Mouse (Mus musculus): ENCODE results near the gene B230219D22Rik.
"Not testable (repeated sequence)": the region's sequence is repeated elsewhere in the genome, so short reads cannot be mapped to it uniquely, and the experiment has no call there.

The B230219D22Rik gene

GRCm38 (mm10) chr13:55692535-55693242, at the start of gene B230219D22Rik:
Gene B230219D22Rik, plus strand, starts transcription at chr13:55693124.
- peak; percentile 92 for DNase-seq (ENCODE audit: extremely low spot score, low spot score)

- DNase-seq (ENCODE audit: extremely low spot score, low spot score) = no peak
These were observed 48.4 kb upstream of the B230219D22Rik start for GRCm38 (mm10) chr13:55644525-55644924.

DNA sequence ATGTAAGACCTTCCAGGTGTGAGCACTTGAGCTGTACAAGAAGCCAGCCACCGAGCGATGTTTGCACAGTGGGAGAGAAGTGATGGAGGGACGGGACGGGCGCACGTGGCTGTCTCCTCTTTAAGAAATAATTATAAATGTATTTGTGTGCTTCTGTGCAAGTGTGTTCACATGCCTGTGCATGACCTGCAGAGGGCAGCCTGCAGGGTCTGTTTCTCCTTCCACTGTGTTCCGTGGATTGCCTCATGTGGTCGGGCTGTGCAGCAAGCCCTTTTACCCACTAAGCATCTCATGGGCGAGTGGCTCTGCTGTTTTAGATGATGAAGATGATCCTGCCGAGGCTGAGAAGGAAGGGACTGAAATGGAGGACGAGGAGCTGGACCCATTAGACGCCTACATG, 42.8 kb upstream of the B230219D22Rik start:
- DNase-seq (ENCODE audit: extremely low spot score, low spot score) = no peak

DNA sequence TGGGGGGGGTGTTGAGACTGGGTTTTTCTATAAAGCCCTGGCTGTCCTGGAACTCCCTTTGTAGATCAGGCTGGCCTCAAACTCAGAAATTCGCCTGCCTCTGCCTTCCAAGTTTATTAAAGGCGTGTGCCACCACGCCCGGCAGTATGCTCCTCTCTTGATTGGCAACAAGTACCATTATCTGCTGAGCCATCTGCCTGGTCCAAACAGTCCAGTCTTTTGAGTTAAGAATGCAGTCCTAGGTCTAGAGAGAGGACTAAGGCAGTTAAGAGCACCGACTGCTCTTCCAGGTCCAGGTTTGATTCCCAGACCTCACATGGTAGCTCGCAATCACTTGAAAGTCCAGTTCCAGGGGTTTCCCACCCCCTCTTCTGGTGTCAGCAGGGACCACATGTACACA, 41.9 kb upstream of the B230219D22Rik start:
- no peak for DNase-seq (ENCODE audit: extremely low spot score, low spot score)

- DNase-seq (ENCODE audit: extremely low spot score, low spot score) = peak; percentile 29
These were observed 24.4 kb upstream of the B230219D22Rik start for GRCm38 (mm10) chr13:55668550-55668949.

- DNase-seq (ENCODE audit: extremely low spot score, low spot score) = no peak
These were observed 20.2 kb upstream of the B230219D22Rik start for GRCm38 (mm10) chr13:55672711-55673110.

DNA sequence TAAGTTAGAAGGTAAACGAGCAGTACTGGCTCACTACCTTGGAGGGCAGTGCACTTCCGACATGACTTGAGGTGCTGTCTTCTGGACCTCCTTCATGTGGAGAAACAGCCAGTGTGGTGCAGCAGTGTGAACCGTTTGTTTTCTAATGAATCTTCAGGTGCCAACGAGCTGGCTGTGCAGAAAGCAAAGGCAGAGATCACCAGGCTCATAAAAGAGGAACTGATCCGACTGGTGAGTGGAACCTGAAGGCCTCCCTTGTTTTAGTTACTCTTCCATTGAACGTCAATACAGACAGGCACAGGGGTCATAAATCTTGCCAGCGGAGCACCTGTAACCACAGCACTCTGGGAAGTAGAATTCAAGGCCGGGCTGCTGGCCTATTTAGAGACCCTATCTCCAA, 15.6 kb upstream of the B230219D22Rik start:
- no peak for DNase-seq (ENCODE audit: extremely low spot score, low spot score)

DNA sequence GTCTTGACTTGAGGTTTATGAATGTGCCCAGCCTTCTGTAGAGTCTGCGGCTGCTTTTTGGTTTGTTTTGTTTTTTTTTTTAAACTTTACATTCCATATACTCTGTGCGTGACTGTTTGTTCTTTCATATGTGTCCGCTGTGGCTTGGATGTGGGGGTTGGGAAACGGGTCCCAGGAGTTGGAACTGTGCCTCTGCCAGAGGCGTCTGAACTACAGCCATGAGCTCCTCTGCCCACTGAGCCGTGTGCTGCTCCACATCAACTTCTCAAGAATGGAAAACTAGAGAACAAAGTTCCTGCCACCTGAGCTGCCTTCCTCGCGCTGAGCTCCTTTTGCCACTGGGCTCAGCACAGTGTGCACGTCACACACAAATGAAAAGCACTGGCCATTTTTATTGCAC, 10.7 kb upstream of the B230219D22Rik start:
- DNase-seq (ENCODE audit: extremely low spot score, low spot score) = no peak

DNA sequence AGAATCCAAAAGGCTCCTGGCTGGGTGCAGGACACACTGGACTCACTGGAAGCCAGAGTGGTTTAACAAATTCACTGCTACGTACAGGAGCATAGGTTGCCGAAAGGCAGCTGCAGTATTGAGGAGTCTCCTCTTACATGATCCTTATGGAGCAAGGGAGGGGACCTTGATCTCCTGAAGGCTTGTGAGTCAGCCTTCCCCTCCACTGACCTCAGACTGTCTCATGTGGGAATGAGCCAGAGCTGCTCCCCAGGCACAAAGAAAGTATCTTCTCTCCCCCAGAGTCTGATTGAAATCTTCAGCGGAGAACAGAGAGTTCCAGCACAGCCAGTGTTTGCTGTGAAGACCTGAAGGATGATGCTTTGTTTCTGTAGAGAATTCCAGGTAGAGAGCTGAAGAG, 9.3 kb upstream of the B230219D22Rik start:
- no peak for DNase-seq (ENCODE audit: extremely low spot score, low spot score)

DNA sequence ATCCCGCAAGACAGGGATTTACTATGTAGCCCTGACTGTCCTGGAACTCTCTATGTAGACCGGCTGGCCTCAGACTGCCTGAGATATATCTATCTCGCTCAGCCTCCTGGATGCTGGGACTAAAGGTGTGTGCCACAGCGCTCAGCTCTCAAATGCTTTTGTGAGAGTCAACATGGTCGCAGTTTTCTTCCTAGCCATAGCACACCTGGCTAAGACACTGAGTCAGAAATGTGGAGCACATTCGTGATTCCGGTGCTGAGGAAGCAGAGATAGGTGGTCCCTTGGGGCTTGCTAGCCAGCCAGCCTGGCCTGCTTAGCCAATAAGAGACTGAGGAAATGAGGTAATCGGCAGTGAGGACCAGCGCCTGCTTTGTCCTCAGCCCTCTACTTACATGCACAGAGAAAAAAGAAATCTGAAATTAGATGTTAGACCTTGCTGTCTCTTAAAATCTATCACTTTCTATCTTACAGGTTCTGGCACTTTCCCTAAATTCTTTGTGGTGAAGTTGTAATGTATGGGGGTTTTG, 6.8 kb upstream of the B230219D22Rik start:
- DNase-seq (ENCODE audit: extremely low spot score, low spot score) = peak; percentile 19

- peak; percentile 67 for DNase-seq (ENCODE audit: extremely low spot score, low spot score)
These were observed 4.9 kb upstream of the B230219D22Rik start for GRCm38 (mm10) chr13:55687927-55688602.

GRCm38 (mm10) chr13:55693243-55693721, 358 bp downstream of the B230219D22Rik start:
- no peak for DNase-seq (ENCODE audit: extremely low spot score, low spot score)

DNA sequence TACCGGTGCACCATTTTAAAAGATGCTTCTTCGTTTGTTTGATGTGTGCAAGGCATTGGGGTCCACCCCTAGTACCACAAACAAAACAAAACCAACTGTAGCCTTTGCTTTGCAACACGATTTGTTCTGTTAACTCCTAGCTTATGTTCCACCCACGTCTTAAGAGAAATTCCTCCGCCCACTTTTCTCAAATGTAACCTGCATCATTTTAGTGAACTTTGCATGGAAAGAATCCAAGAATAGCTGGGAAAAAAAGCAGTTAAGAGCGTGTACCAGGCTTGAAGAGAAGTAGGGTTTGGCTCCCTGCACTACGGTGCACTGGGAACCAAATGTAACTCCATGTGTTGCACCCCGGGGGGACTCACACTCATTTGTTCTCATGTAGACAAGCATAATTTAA, 1.2 kb downstream of the B230219D22Rik start:
- no peak for DNase-seq (ENCODE audit: extremely low spot score, low spot score)

DNA sequence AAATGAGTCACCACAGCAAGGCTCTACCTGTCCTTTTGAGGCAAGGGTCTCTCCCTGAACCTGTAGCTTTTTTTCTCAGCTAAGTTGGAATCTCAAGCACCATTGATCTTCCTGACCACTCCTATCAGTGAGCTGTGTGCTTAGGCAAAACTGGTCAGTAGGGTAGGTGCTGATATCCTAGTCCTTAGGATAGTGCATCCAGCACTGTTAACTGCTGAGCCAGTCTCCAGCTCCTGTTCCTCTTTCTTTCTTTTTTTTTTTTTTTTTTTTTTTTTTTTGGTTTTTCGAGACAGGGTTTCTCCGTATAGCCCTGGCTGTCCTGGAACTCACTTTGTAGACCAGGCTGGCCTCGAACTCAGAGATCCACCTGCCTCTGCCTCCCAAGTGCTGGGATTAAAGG, 3.1 kb downstream of the B230219D22Rik start:
- DNase-seq (ENCODE audit: extremely low spot score, low spot score) = not testable (repeated sequence)

DNA sequence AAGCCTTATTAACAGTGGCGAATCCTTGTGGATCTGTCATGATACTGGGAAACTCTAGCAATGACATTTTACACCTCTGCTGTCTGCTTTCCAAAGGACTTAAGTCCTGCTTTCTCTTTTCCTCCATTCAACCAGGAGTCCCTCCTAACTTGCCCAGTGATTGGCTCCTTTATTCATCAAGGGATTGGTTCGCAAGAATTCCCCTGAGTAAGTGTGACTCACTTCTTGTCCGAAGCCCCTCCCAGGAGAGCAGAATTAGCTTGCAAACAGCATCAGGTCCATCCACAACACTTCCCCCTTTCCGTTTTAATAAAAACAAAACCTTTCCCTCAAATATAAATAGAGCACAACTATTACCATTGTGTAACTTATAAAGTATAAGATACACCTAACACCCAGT, 11.4 kb downstream of the B230219D22Rik start:
- DNase-seq (ENCODE audit: extremely low spot score, low spot score) = no peak

GRCm38 (mm10) chr13:55712846-55713245, 19.9 kb downstream of the B230219D22Rik start:
- DNase-seq (ENCODE audit: extremely low spot score, low spot score) = no peak

GRCm38 (mm10) chr13:55714501-55715166, 21.7 kb downstream of the B230219D22Rik start, which contains the start of gene Txndc15:
Gene Txndc15, plus strand, starts transcription at chr13:55714650.
- peak; percentile 89 for DNase-seq (ENCODE audit: extremely low spot score, low spot score)

DNA sequence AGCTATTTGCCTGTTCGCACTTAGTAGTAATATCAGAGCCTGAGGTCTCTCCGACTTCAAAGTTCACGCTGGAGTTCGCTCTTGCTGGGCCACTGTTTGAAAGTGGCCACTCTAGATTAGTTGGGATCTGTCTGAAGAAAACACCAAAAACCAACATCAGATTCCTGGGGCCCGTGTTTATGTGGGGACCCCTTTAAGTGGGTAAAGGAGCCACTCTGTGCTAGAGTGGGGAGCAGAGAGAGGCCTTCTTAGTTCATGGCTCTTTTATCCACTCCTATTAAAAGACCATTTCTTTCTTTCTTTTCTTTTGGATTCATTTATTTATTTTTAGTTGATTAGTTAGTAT, 22.2 kb downstream of the B230219D22Rik start:
- DNase-seq (ENCODE audit: extremely low spot score, low spot score) = no peak

- no peak for DNase-seq (ENCODE audit: extremely low spot score, low spot score)
These were observed 23.1 kb downstream of the B230219D22Rik start for GRCm38 (mm10) chr13:55715908-55716510.

- no peak for DNase-seq (ENCODE audit: extremely low spot score, low spot score)
These were observed 28.6 kb downstream of the B230219D22Rik start for GRCm38 (mm10) chr13:55721516-55721915.

DNA sequence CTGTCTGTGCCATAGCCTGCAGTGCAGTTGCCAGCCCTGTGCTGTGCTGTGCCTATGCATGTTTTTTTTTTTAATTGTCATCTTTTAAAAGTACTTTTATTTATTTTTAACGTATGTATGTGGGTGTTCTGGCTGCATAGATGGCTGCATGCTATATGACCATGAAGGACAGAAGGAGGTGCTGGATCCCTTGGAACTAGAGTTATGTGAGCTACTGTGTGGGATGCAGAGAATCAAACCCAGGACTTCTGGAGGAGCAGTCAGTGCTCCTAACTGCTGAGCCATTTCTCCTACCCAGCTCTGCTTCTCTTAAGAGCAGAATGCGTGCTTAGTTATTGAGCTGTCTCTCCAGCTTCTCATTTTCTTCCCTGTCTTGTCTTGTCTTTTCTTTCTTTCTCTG, 29.1 kb downstream of the B230219D22Rik start:
- no peak for DNase-seq (ENCODE audit: extremely low spot score, low spot score)
